Mouse (Mus musculus): Measurements from ENCODE around the gene Bcl11a.

- TF ChIP-seq MAFK (IDR thresholded peaks at IDR 0.05; ENCODE audit: insufficient read depth, low read depth, low read length) (no peak), CHD2 (IDR thresholded peaks at IDR 0.05; ENCODE audit: low read depth, low read length) (no peak), ZC3H11A (IDR thresholded peaks at IDR 0.05; ENCODE audit: borderline replicate concordance, low read depth, low read length) (peak; percentile 91), ZNF384 (IDR thresholded peaks at IDR 0.05; ENCODE audit: low read depth, low read length) (no peak), HCFC1 (IDR thresholded peaks at IDR 0.05; ENCODE audit: borderline replicate concordance, insufficient read depth, low read length) (no peak)
Observed at GRCm38 (mm10) chr11:24049226-24050031, 28.4 kb upstream of the Bcl11a start.

Measured in ES-E14 (cell line).